Mouse (Mus musculus): ENCODE results near the gene Plekhh2. TPM values are rescaled to one million over a fixed set of nuclear protein-coding genes. Genes with fewer than 3 reads are reported as not detected.

The Plekhh2 gene
- total RNA-seq, 2 experiments from 2014 or later = 4.6 to 5.1 TPM

- intact Hi-C loops (cut with DNase I) = no loop called here
- DNase-seq (ENCODE audit: low spot score in 2 of 2) = no peak
Observed at GRCm38 (mm10) chr17:84658195-84658594, 146.5 kb downstream of the Plekhh2 start.

GRCm38 (mm10) chr17:84658951-84659350 lies 147.3 kb downstream of the Plekhh2 start:
- intact Hi-C loops (cut with DNase I) = no loop called here
- no peak for DNase-seq (ENCODE audit: low spot score in 2 of 2)

- no peak for DNase-seq (ENCODE audit: low spot score in 2 of 2)
- intact Hi-C loops (cut with DNase I) = no loop called here
Observed at GRCm38 (mm10) chr17:84665053-84665452, 153.4 kb downstream of the Plekhh2 start.

- intact Hi-C loops (cut with DNase I) = no loop called here
- DNase-seq (ENCODE audit: low spot score in 2 of 2) = no peak
Observed at GRCm38 (mm10) chr17:84665691-84666090, 154.0 kb downstream of the Plekhh2 start.

GRCm38 (mm10) chr17:84667848-84668247 lies 156.2 kb downstream of the Plekhh2 start:
- DNase-seq (ENCODE audit: low spot score in 2 of 2) = no peak
- intact Hi-C loops (cut with DNase I) = no loop called here

Other genes with a start within 250 kb of the Plekhh2 start
- gene Thada, start 45.7 kb upstream of the Plekhh2 start, total RNA-seq (2021) = 10 to 100 TPM; 11.4 to 14.1 TPM
- 10 to 100 TPM; 22.1 to 24.3 TPM for gene Dync2li1, start 114.6 kb downstream of the Plekhh2 start, total RNA-seq (2021)
- under 1 TPM in 1 of 2 experiments, not detected in 1; 0.15 TPM for gene Abcg8, start 164.4 kb downstream of the Plekhh2 start, total RNA-seq (2021)
- gene Abcg5, start 171.1 kb downstream of the Plekhh2 start, total RNA-seq (2021) = not detected

All from left cerebral cortex, postnatal 14 days (tissue).